Mouse (Mus musculus) monocyte, adult 2 months (primary cell): ENCODE results near the gene Gm45234.

Source experiments
- DNase-seq, 2 experiments: peaks; one replicate each; pipeline ENCODE4 v3.0.0; 2022; ENCODE audit warnings: low spot score in 2 of 2, low read depth in 1 of 2

Gm45234 gene

GRCm38 (mm10) chr6:124712918-124713317 lies 42.9 kb downstream of the Gm45234 start:
- no peak for DNase-seq

- peak; percentile 91 to 97 for DNase-seq
Measured at GRCm38 (mm10) chr6:124711824-124712782, 43.7 kb downstream of the Gm45234 start, which contains the start of the genes Emg1 and Phb2. Gene Emg1 (minus strand): TSS chr6:124712178. Gene Phb2 (plus strand): TSS chr6:124712336.

GRCm38 (mm10) chr6:124708289-124708889 lies 47.4 kb downstream of the Gm45234 start:
- DNase-seq = no peak

GRCm38 (mm10) chr6:124706061-124706627 lies 49.7 kb downstream of the Gm45234 start:
- no peak for DNase-seq

GRCm38 (mm10) chr6:124704417-124704816 lies 51.4 kb downstream of the Gm45234 start:
- no peak for DNase-seq

GRCm38 (mm10) chr6:124703789-124704188 lies 52.0 kb downstream of the Gm45234 start:
- no peak for DNase-seq

GRCm38 (mm10) chr6:124702784-124703103 lies 53.1 kb downstream of the Gm45234 start:
- peak in 1 of 2 experiments; percentile 51 for DNase-seq

- DNase-seq = no peak
Measured at GRCm38 (mm10) chr6:124702102-124702783, 53.6 kb downstream of the Gm45234 start.

GRCm38 (mm10) chr6:124701338-124701737 lies 54.5 kb downstream of the Gm45234 start:
- DNase-seq = no peak

GRCm38 (mm10) chr6:124699962-124700610 lies 55.7 kb downstream of the Gm45234 start:
- no peak for DNase-seq

GRCm38 (mm10) chr6:124699366-124699765 lies 56.5 kb downstream of the Gm45234 start:
- DNase-seq = no peak

GRCm38 (mm10) chr6:124698751-124699150 lies 57.1 kb downstream of the Gm45234 start:
- no peak for DNase-seq

GRCm38 (mm10) chr6:124696441-124697150 lies 59.2 kb downstream of the Gm45234 start:
- no peak for DNase-seq

GRCm38 (mm10) chr6:124694166-124694955 lies 61.5 kb downstream of the Gm45234 start:
- DNase-seq = no peak

GRCm38 (mm10) chr6:124693243-124693981 lies 62.4 kb downstream of the Gm45234 start:
- no peak for DNase-seq

GRCm38 (mm10) chr6:124690517-124690916 lies 65.3 kb downstream of the Gm45234 start:
- no peak for DNase-seq
